Mouse (Mus musculus): ENCODE measurements around the gene Zfp773.
"Not testable (repeated sequence)": the region's sequence is repeated elsewhere in the genome, so short reads cannot be mapped to it uniquely, and the experiment has no call there.

Gene Zfp773

DNA sequence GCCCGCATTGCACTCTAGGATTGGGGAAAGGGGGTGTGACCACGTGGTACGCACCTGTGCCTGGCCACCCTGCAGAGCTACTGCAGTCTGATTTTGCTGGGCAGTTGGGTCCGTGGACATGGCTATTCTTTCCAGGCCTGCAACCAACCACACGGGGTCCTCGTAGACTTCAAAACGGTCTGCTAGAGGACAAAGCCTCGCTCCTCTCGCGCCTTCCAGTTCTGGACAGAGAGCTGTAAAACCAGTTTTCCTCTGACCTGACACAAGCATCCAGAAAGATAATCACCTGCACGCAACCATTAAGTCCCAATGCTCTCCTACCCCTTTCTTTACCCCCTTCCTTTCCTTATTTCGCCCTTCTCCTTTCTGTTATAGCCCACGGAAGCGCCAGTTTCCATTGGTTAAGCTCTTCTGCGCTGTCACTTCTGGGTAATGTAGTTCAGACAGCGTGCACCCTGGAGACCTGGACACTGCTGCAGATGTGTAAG, at the start of gene Zfp773:
Gene Zfp773, minus strand, starts transcription at position 377 of the 488 bp plus-strand sequence.
- peak; percentile 59 for DNase-seq (ENCODE audit: low read depth, low spot score)

- no peak for DNase-seq (ENCODE audit: low read depth, low spot score)
Observed at GRCm38 (mm10) chr7:7185897-7186296, 49.3 kb upstream of the Zfp773 start.

DNA sequence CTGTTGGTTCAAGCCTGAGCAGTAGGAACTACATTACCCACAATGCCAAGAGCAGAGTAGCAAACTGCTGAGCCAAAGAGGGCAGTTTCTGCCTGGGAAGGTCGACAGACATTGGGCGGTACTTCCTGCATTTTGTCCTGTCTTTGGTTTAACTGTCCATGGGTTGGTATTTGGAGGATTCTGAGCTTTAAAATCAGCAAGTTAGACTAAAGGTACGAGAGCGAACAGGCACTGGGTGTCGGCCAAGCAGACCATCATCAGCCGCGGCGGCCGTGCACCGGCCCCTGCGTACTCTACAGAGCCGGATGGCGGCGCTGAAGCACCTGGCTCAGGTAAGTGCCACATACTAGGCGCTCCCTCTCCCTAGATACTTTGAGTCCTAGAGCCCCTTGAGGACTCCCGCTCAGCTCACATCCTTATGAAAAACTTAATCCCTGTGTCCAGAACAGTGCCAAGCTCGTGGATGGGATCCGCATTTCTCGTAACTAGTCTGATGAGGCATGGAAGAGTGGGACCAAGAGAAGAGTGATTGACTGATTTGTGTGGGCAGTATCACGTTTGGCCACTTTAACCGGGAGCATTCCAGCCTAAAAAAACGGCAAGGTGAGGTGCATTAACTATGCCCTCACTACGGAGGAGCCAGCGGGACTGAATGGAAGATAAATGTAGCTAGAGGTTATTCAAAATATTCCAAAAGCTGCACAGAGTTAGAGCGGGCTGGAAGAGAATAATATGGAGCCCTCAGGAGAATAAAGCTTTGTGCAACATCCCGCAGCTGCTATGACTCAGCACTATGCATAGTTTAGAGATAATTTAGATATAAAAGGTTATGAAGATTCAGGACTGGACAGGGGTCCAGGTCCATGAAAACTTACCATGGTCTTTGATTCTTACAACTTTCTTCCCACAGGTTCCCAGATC, 34.9 kb upstream of the Zfp773 start, which contains the start of gene Zfp418:
Gene Zfp418, plus strand, starts transcription at position 104 of the 921 bp plus-strand sequence.
- peak; percentile 34 for DNase-seq (ENCODE audit: low read depth, low spot score)

GRCm38 (mm10) chr7:7145991-7146608, 9.5 kb upstream of the Zfp773 start:
- no peak for DNase-seq (ENCODE audit: low read depth, low spot score)

GRCm38 (mm10) chr7:7144215-7144614, 7.7 kb upstream of the Zfp773 start:
- DNase-seq (ENCODE audit: low read depth, low spot score): no peak

DNA sequence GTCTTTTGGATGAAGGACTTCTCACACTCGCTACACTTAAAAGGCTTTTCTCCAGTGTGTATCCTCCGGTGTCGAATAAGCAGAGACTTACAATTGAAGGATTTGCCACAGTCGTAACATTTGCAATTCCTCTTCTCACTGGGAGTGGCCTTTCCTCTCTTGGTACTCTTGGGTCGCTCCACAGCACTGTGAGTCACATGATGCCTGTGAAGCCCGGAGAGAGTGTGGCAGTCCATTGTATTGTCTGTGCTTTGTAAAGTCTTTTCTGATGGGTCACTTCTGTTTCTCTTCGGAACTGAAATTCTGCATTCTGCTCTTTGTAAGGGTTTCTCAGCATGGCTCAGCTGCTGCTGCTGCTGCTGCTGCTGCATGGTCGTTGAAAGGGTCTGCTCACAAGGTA, 3.8 kb downstream of the Zfp773 start:
- no peak for DNase-seq (ENCODE audit: low read depth, low spot score)

GRCm38 (mm10) chr7:7130491-7131124, 5.9 kb downstream of the Zfp773 start:
- DNase-seq (ENCODE audit: low read depth, low spot score): not testable (repeated sequence)

DNA sequence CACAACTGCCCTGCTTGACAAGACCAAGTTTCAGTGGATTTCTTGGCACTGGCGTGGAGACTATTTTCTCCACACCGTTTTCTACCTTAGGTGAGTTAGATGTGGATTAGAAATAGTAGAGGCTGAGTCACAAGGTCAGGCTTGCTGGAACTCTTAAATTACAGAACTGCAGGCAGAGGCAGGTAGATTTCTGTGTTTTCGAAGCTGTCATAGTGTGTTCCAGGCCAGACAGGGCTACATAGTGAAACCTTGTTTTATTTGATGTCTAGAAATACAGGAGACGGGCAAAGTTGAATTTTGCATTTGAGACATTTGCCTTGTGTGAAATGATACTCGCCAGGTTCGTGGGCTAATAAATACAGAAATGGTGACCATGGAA, 15.0 kb downstream of the Zfp773 start:
- no peak for DNase-seq (ENCODE audit: low read depth, low spot score)

DNA sequence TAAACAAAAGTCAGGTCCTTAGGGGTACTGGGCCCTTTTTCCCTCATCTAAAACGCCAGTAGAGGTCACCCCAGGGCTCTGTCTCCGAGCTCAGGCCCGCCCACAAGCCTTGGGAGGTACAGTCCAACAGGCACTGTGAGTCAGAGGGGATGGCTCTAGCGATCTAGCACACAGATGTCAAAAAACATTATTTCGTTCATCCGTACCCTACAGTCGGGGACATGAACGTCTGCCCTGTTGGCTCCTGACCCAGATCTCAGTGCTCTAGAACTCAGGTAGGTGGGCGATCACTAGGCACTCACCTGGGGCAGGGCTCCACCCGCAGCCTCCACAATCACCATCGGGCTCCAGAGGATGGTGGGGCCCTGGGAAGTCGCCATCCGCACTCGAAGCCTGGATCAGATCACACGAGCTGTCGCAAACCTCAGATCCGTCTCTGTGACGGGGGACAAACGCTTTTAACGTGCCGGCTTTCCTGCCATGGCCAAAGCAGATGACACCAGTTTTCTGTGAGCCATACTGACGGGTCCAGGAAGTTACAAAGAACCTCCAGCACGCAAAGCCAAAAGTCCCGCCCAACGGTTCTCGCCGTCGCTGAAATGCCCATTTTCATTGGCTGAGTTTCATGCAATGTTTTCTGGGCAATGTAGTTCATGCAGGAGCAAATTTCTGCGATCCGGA, 15.5 kb downstream of the Zfp773 start, which contains the start of gene Zfp954:
Gene Zfp954, minus strand, starts transcription at position 568 of the 681 bp plus-strand sequence.
- DNase-seq (ENCODE audit: low read depth, low spot score): peak; percentile 74

GRCm38 (mm10) chr7:7118441-7118840, 18.1 kb downstream of the Zfp773 start:
- DNase-seq (ENCODE audit: low read depth, low spot score): no peak

GRCm38 (mm10) chr7:7108501-7108900, 28.1 kb downstream of the Zfp773 start:
- DNase-seq (ENCODE audit: low read depth, low spot score): no peak

Measured in embryo, embryonic 11.5 days (tissue).